Mouse (Mus musculus): Measurements from ENCODE around the gene Shb.
"Not testable (repeated sequence)": the region's sequence is repeated elsewhere in the genome, so short reads cannot be mapped to it uniquely, and the experiment has no call there.

Shb gene

GRCm38 (mm10) chr4:45399421-45400210 is 132.7 kb downstream of the Shb start:
- DNase-seq (ENCODE audit: low spot score in 2 of 2) = no peak

- not testable (repeated sequence) for DNase-seq (ENCODE audit: low spot score in 2 of 2)
Measured at GRCm38 (mm10) chr4:45398315-45398714, 134.0 kb downstream of the Shb start.

- not testable (repeated sequence) for DNase-seq (ENCODE audit: low spot score in 2 of 2)
Measured at GRCm38 (mm10) chr4:45396211-45396610, 136.1 kb downstream of the Shb start.

- no peak for DNase-seq (ENCODE audit: low spot score in 2 of 2)
Measured at GRCm38 (mm10) chr4:45393658-45394057, 138.6 kb downstream of the Shb start.

- DNase-seq (ENCODE audit: low spot score in 2 of 2) = no peak
Measured at GRCm38 (mm10) chr4:45392994-45393393, 139.3 kb downstream of the Shb start.

GRCm38 (mm10) chr4:45392572-45392971 is 139.7 kb downstream of the Shb start:
- no peak for DNase-seq (ENCODE audit: low spot score in 2 of 2)

- DNase-seq (ENCODE audit: low spot score in 2 of 2) = no peak
Measured at GRCm38 (mm10) chr4:45392099-45392498, 140.2 kb downstream of the Shb start.

GRCm38 (mm10) chr4:45387296-45387695 is 145.0 kb downstream of the Shb start:
- DNase-seq (ENCODE audit: low spot score in 2 of 2) = not testable (repeated sequence)

- not testable (repeated sequence) for DNase-seq (ENCODE audit: low spot score in 2 of 2)
Measured at GRCm38 (mm10) chr4:45382133-45382532, 150.1 kb downstream of the Shb start.

GRCm38 (mm10) chr4:45380903-45381580 is 151.2 kb downstream of the Shb start:
- DNase-seq (ENCODE audit: low spot score in 2 of 2) = not testable (repeated sequence)

- DNase-seq (ENCODE audit: low spot score in 2 of 2) = no peak
Measured at GRCm38 (mm10) chr4:45376573-45376972, 155.7 kb downstream of the Shb start.

- DNase-seq (ENCODE audit: low spot score in 2 of 2) = no peak
Measured at GRCm38 (mm10) chr4:45374879-45375278, 157.4 kb downstream of the Shb start.
